ENCODE assay signal across 8 mouse cellular contexts in the genomic region with DNA sequence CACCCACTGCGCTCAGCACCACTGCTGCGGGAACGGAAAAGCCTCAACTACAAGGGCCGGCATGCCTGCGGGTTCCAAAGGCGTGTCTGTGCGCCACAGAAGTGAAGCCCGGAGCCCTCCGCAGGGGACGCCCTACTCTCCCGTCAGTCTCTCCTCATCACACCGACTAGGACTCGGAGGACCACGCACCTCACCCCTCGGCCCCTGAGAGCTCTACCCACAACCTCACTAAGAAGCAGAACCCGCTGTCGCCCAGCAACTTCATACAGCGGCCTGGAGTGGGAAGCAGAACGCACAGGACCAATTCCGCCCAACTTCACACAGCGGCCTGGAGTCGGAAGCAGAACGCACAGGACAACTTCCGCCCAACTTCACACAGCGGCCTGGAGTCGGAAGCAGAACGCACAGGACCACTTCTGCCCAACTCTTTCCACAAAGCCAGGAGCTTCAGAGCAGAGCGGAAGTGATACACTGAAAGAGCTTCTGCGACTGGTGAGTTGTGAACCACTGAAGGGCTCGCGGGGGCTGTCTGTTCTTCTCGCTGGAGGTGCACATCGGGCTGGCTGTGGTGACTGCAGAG. TPM values are rescaled to one million over a fixed set of nuclear protein-coding genes. Genes with fewer than 3 reads are reported as not detected.
DNase-seq lines count a peak whose midpoint lies in the region; ATAC-seq and TF ChIP-seq lines count a peak whose summit lies in the region.

A gene (plus strand): TSS at position 9 of the 580 bp plus-strand sequence.
A gene (minus strand): TSS at position 344 of the 580 bp plus-strand sequence.

- peaks cover 34% of the 10 kb centered on the region for H3K36me3 ChIP-seq in embryonic facial prominence, embryonic 15.5 days
- H3K36me3 ChIP-seq in limb, embryonic 14.5 days (ENCODE audit: control insufficient read depth, insufficient read depth, low read length), result peaks cover 41% of the 10 kb centered on the region
- peaks cover 14% of the 10 kb centered on the region; the same call in 1 of the 2 replicates for H3K36me3 ChIP-seq in midbrain, postnatal 0 days (ENCODE audit: insufficient read depth, low read length)

- no peaks in the 10 kb centered on the region for H3K9me3 ChIP-seq in embryonic facial prominence, embryonic 15.5 days (replicated peaks)
- no peaks in the 10 kb centered on the region for H3K9me3 ChIP-seq in limb, embryonic 14.5 days (ENCODE audit: control insufficient read depth, low read length)
- H3K9me3 ChIP-seq in midbrain, postnatal 0 days (ENCODE audit: low read length), result no peaks in the 10 kb centered on the region

- WGBS in bone marrow, adult 2 months, result under 1% methylated on average over 33 of the region's 33 CpGs
- WGBS in embryonic facial prominence, embryonic 15.5 days, result under 1% methylated on average over 33 of the region's 33 CpGs
- WGBS in limb, embryonic 14.5 days, result under 1% methylated on average over 33 of the region's 33 CpGs
- WGBS in midbrain, postnatal 0 days, result under 1% methylated on average over 33 of the region's 33 CpGs

- TF ChIP-seq CTCF in bone marrow, adult 2 months (IDR thresholded peaks at IDR 0.05; ENCODE audit: control insufficient read depth, insufficient read depth, low read length), result no peak; the same call in 1 of the 2 replicates
- peak; percentile 47 for TF ChIP-seq CTCF in midbrain, postnatal 0 days (IDR thresholded peaks at IDR 0.05)

- peak within 1 kb of the TSS; percentile 96 for H3K27ac ChIP-seq in bone marrow, adult 2 months (ENCODE audit: control insufficient read depth, insufficient read depth, low read depth, low read length, poor library complexity)
- H3K27ac ChIP-seq in embryonic facial prominence, embryonic 15.5 days (replicated peaks), result peak within 1 kb of the TSS; percentile 97
- peak within 1 kb of the TSS; percentile 79 for H3K27ac ChIP-seq in limb, embryonic 14.5 days (replicated peaks; ENCODE audit: low read depth, low read length)
- H3K27ac ChIP-seq in midbrain, postnatal 0 days (ENCODE audit: low read depth, low read length), result peak within 1 kb of the TSS; percentile 87

- DNase-seq in 416B (ENCODE audit: low read depth), result peak; percentile 96
- peak; percentile 86 for DNase-seq in heart, adult 8-10 months (ENCODE audit: low spot score)
- DNase-seq in kidney, adult 9 months, result peak; percentile 91
- DNase-seq in limb, embryonic 14.5 days (ENCODE audit: low spot score), result peak; percentile 90
- DNase-seq in midbrain, postnatal 0 days (ENCODE audit: low spot score), result peak; percentile 97
- peak; percentile 38 to 69 for DNase-seq in spleen, postnatal 14 days (ENCODE audit: low spot score in 2 of 2)

- peak; percentile 94 for ATAC-seq in embryonic facial prominence, embryonic 15.5 days (ENCODE audit: insufficient number of reproducible peaks, low FRiP score, low TSS enrichment, low read depth)
- peak; percentile 98 for ATAC-seq in limb, embryonic 14.5 days (ENCODE audit: low FRiP score, low read depth)
- peak; percentile 97 for ATAC-seq in midbrain, postnatal 0 days (ENCODE audit: low FRiP score)

- H3K27me3 ChIP-seq in embryonic facial prominence, embryonic 15.5 days, result no peaks in the 10 kb centered on the region
- H3K27me3 ChIP-seq in limb, embryonic 14.5 days (ENCODE audit: control insufficient read depth, insufficient read depth, low read length), result no peaks in the 10 kb centered on the region
- H3K27me3 ChIP-seq in midbrain, postnatal 0 days (ENCODE audit: insufficient read depth, low read length), result no peaks in the 10 kb centered on the region

- H3K4me3 ChIP-seq in bone marrow, adult 2 months (replicated peaks; ENCODE audit: control insufficient read depth, low read depth, low read length), result peak within 1 kb of the TSS; percentile 98
- H3K4me3 ChIP-seq in embryonic facial prominence, embryonic 15.5 days (replicated peaks), result peak within 1 kb of the TSS; percentile 70
- H3K4me3 ChIP-seq in limb, embryonic 14.5 days (replicated peaks; ENCODE audit: low read length), result peak within 1 kb of the TSS; percentile 55
- peak within 1 kb of the TSS; percentile 66 for H3K4me3 ChIP-seq in midbrain, postnatal 0 days (ENCODE audit: low read depth, low read length)

- H3K9ac ChIP-seq in embryonic facial prominence, embryonic 15.5 days, result peak within 1 kb of the TSS; percentile 79
- H3K9ac ChIP-seq in limb, embryonic 14.5 days (ENCODE audit: low read depth, low read length, severe bottlenecking), result peak within 1 kb of the TSS; percentile 81
- H3K9ac ChIP-seq in midbrain, postnatal 0 days (replicated peaks; ENCODE audit: low read length, poor library complexity, severe bottlenecking), result peak within 1 kb of the TSS; percentile 83

- H3K4me1 ChIP-seq in bone marrow, adult 2 months (ENCODE audit: control insufficient read depth, insufficient read depth, low read length), result peaks cover 2% of the 10 kb centered on the region
- H3K4me1 ChIP-seq in embryonic facial prominence, embryonic 15.5 days, result peaks cover 20% of the 10 kb centered on the region
- H3K4me1 ChIP-seq in limb, embryonic 14.5 days (ENCODE audit: control insufficient read depth, insufficient read depth, low read length), result peaks cover 15% of the 10 kb centered on the region
- H3K4me1 ChIP-seq in midbrain, postnatal 0 days (ENCODE audit: insufficient read depth, low read length), result peaks cover 7% of the 10 kb centered on the region; the same call in 1 of the 2 replicates

- peak; percentile 52; the same call in 1 of the 2 replicates for TF ChIP-seq POLR2A in bone marrow, adult 2 months (IDR thresholded peaks at IDR 0.05; ENCODE audit: borderline replicate concordance, control insufficient read depth, low read depth, low read length)
- peak; percentile 80; the same call in 1 of the 2 replicates for TF ChIP-seq POLR2A in limb, embryonic 14.5 days (IDR thresholded peaks at IDR 0.05; ENCODE audit: borderline replicate concordance, extremely low read depth, insufficient read depth, insufficient read length)

- H3K4me2 ChIP-seq in embryonic facial prominence, embryonic 15.5 days (replicated peaks), result peak within 1 kb of the TSS; percentile 69
- peak within 1 kb of the TSS; percentile 63 for H3K4me2 ChIP-seq in limb, embryonic 14.5 days (replicated peaks; ENCODE audit: low read depth, low read length, severe bottlenecking)
- H3K4me2 ChIP-seq in midbrain, postnatal 0 days (ENCODE audit: low read depth, low read length, poor library complexity, severe bottlenecking), result peak within 1 kb of the TSS; percentile 58

RNA-seq across cellular contexts. Expression of the first gene that starts in this region (rescaled TPM):
- 6.0 and 10.0 TPM in 2 replicates for polyA plus RNA-seq in bone marrow, adult 2 months (2011; ENCODE audit: insufficient read depth, insufficient read length, low replicate concordance, missing spikeins)
- 40.6 and 44.5 TPM in 2 replicates for polyA plus RNA-seq in embryonic facial prominence, embryonic 15.5 days (2015; fragmentation: Nextera tagmentation; extraction: Ambion mirVana)
- total RNA-seq in heart, adult 8-10 months (2022), result 10 to 100 TPM in 3 of 4 experiments, 1 to 10 TPM in 1; 10.0 to 15.4 (median 14.4) TPM
- 40.5 and 45.0 TPM in 2 replicates for polyA plus RNA-seq in limb, embryonic 14.5 days (2012; rRNA removed)
- 43.6 and 46.1 TPM in 2 replicates for polyA plus RNA-seq in limb, embryonic 14.5 days (2014; fragmentation: Nextera tagmentation; extraction: Ambion mirVana)
- 28.7 and 39.8 TPM in 2 replicates for total RNA-seq in midbrain, postnatal 0 days (2014; rRNA removed)
- 39.1 and 39.6 TPM in 2 replicates for polyA plus RNA-seq in midbrain, postnatal 0 days (2015; fragmentation: Nextera tagmentation; extraction: Ambion mirVana)

RNA-seq across cellular contexts. Expression of the second gene that starts in this region (rescaled TPM):
- 14.3 and 50.2 TPM in 2 replicates for polyA plus RNA-seq in bone marrow, adult 2 months (2011; ENCODE audit: insufficient read depth, insufficient read length, low replicate concordance, missing spikeins)
- polyA plus RNA-seq in embryonic facial prominence, embryonic 15.5 days (2015; fragmentation: Nextera tagmentation; extraction: Ambion mirVana), result 52.2 and 54.4 TPM in 2 replicates
- total RNA-seq in heart, adult 8-10 months (2022), result 10 to 100 TPM; 15.9 to 21.5 (median 18.7) TPM
- polyA plus RNA-seq in limb, embryonic 14.5 days (2012; rRNA removed), result 33.1 and 40.9 TPM in 2 replicates
- 56.0 and 59.4 TPM in 2 replicates for polyA plus RNA-seq in limb, embryonic 14.5 days (2014; fragmentation: Nextera tagmentation; extraction: Ambion mirVana)
- 19.9 and 21.9 TPM in 2 replicates for total RNA-seq in midbrain, postnatal 0 days (2014; rRNA removed)
- polyA plus RNA-seq in midbrain, postnatal 0 days (2015; fragmentation: Nextera tagmentation; extraction: Ambion mirVana), result 40.4 and 44.2 TPM in 2 replicates

Comparison
In these comparisons a context has a peak if more than half of its experiments do, and no peak if none do; other contexts are left out.
1. Peak in every context shown above with its lines: DNase-seq, ATAC-seq, H3K4me3 ChIP-seq and H3K27ac ChIP-seq.